Mouse (Mus musculus) forebrain, postnatal 0 days (tissue): ENCODE data around the gene Tollip. TPM values are rescaled to one million over a fixed set of nuclear protein-coding genes. Genes with fewer than 3 reads are reported as not detected.

Source experiments
- ATAC-seq: fragments of 200-750 bp; cut with Nextera tagmentation; 2 replicates; pipeline ENCODE4 v1.8.0; 2017; ENCODE audit warnings: mild to moderate bottlenecking, moderate library complexity
- DNase-seq: peaks from one replicate; pipeline ENCODE4 v3.0.0-alpha.2; 2015
- H3K27ac ChIP-seq: fragments of 300-500 bp; sonication (generic); 2 replicates; pipeline ENCODE4 v1.5.1; 2014; ENCODE audit warnings: low read depth, mild to moderate bottlenecking, antibody characterized with exemption, low read length, moderate library complexity, mixed read lengths
- H3K27me3 ChIP-seq: fragments of 300-500 bp; sonication (generic); 2 replicates; pipeline ENCODE4 v1.6.1; 2014; ENCODE audit warnings: mild to moderate bottlenecking, low read length, mixed read lengths; ENCODE audit not compliant: insufficient read depth
- H3K36me3 ChIP-seq: fragments of 300-500 bp; sonication (generic); 2 replicates; pipeline ENCODE4 v1.6.1; 2014; ENCODE audit warnings: mild to moderate bottlenecking, moderate library complexity; ENCODE audit not compliant: insufficient read depth
- H3K4me1 ChIP-seq: fragments of 300-500 bp; sonication (generic); 2 replicates; pipeline ENCODE4 v1.6.1; 2014; ENCODE audit warnings: antibody characterized with exemption; ENCODE audit not compliant: insufficient read depth
- H3K4me2 ChIP-seq: fragments of 300-500 bp; sonication (generic); 2 replicates; pipeline ENCODE4 v1.6.1; 2014; ENCODE audit warnings: low read depth, mild to moderate bottlenecking, moderate library complexity
- H3K4me3 ChIP-seq: fragments of 300-500 bp; sonication (generic); 2 replicates; pipeline ENCODE4 v1.5.1; 2014; ENCODE audit warnings: low read depth, low read length, mixed read lengths
- H3K9ac ChIP-seq: fragments of 300-500 bp; sonication (generic); 2 replicates; pipeline ENCODE4 v1.6.1; 2014; ENCODE audit warnings: mild to moderate bottlenecking
- H3K9me3 ChIP-seq: fragments of 300-500 bp; sonication (generic); 2 replicates; pipeline ENCODE4 v1.6.1; 2016; ENCODE audit warnings: low read length
- CTCF ChIP-seq: sonication (generic); IDR thresholded peaks from 2 replicates; pipeline ENCODE4 v1.5.1; 2016; ENCODE audit warnings: antibody characterized with exemption, control low read depth, low read depth
- WGBS: fragments of 180-500 bp; shearing (Covaris S2); extraction: QIAGEN DNeasy Blood & Tissue Kit; methylation state at CpG from one replicate; pipeline ENCODE4 v1.1.7; 2014; 5-methylcytosine and 5-hydroxymethylcytosine counted together
- polyA plus RNA-seq: library from polyadenylated mRNA; unstranded; fragments of >200 nt; fragmentation: Nextera tagmentation; extraction: Ambion mirVana; gene quantifications from 2 replicates; pipeline ENCODE4 v1.2.1, GENCODE M21; 2015
- total RNA-seq: library from RNA; depleted of rRNA; stranded (reverse); fragments of >200 nt; gene quantifications from 2 replicates; pipeline ENCODE4 v1.2.3, GENCODE M21; 2014; rRNA removed

Gene Tollip
- total and polyA plus RNA-seq, 2 experiments from 2014 or later = 78.3 to 89.8 TPM

DNA sequence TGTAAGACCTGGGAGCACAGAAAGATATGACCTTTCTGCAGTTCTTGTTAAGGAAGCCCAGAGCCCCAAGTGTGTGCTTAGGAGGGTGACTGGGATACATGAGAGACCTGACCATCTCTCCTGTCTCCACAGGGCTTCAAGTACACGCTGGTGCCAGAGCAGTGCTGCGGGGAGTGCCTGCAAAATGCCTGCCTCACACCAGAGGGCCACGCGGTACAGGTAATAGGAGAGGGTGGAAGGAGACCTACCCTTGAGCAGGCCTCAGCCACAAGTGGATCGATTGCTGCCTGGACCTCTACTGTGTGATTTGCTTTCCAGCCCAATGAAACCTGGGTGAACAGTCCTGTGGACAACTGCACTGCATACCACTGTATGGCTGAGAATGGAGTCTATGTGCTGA lies 47.8 kb downstream of the Tollip start:
- H3K9me3 ChIP-seq = no peaks in the 10 kb centered on the region
- H3K9ac ChIP-seq = no peak overlapping the region
- H3K4me2 ChIP-seq = no peak overlapping the region
- H3K27me3 ChIP-seq = no peaks in the 10 kb centered on the region
- ATAC-seq = 0 out of 2 replicates have a peak, but pooled peaks have one; percentile 12
- no peak overlapping the region for H3K27ac ChIP-seq
- no peaks in the 10 kb centered on the region for H3K4me1 ChIP-seq
- no peak overlapping the region for H3K4me3 ChIP-seq
- no peak for DNase-seq
- WGBS = 85% methylated on average over 5 of the region's 5 CpGs
- peak; percentile 29; the same call in 1 of the 2 replicates for TF ChIP-seq CTCF
- peaks cover 27% of the 10 kb centered on the region for H3K36me3 ChIP-seq

DNA sequence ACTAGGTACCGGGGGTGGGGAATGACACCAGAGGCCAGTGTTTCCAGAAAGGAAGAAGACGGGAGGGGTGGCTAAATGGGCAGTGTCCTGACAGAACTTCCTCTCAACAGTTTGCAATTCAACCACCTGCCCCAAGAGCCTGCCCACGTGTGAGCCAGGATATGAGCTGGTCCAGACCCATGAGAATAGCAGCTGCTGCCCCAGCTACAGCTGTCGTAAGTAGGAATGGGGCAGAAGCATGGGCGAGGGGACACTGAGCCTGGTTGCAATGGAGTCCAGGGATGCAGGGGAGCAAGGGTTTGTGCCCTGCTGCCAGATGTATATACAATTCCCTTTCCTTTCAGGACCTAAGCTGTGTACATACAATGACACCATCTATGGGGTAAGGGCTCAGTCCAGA lies 48.7 kb downstream of the Tollip start:
- Histone ChIP-seq H3K4me1 (no peaks in the 10 kb centered on the region), H3K27me3 (no peaks in the 10 kb centered on the region), H3K9me3 (no peaks in the 10 kb centered on the region), H3K27ac (no peak overlapping the region), H3K36me3 (peaks cover 24% of the 10 kb centered on the region), H3K9ac (no peak overlapping the region), H3K4me3 (no peak overlapping the region), H3K4me2 (no peak overlapping the region)
- DNase-seq (no peak), ATAC-seq (no peak)
- TF ChIP-seq CTCF = no peak
- 79% methylated on average over 5 of the region's 5 CpGs for WGBS

DNA sequence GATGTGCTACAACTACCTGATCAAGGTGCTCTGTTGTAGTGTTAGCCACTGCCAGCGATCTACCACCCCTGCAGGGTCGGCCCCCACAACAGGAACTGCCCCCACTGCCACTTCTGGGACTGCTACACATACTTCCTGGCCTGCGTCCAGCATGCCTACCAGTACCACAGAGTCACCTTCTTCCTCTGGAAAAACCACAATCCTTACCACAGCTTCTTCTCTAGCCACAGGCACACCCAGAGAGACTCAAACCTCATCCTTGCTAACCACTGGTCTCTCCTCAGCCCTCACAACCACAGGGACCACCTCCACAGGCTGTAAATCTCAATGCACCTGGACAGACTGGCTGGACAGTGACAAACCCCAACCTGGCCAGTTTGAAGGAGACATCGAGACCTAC lies 57.3 kb downstream of the Tollip start:
- DNase-seq (no peak), ATAC-seq (no peak)
- Histone ChIP-seq H3K4me3 (no peak overlapping the region), H3K4me1 (no peaks in the 10 kb centered on the region), H3K4me2 (no peak overlapping the region), H3K9ac (no peak overlapping the region), H3K36me3 (no peaks in the 10 kb centered on the region), H3K27me3 (no peaks in the 10 kb centered on the region), H3K27ac (no peak overlapping the region), H3K9me3 (no peaks in the 10 kb centered on the region)
- no peak for TF ChIP-seq CTCF
- 95% methylated on average over 4 of the region's 4 CpGs for WGBS

DNA sequence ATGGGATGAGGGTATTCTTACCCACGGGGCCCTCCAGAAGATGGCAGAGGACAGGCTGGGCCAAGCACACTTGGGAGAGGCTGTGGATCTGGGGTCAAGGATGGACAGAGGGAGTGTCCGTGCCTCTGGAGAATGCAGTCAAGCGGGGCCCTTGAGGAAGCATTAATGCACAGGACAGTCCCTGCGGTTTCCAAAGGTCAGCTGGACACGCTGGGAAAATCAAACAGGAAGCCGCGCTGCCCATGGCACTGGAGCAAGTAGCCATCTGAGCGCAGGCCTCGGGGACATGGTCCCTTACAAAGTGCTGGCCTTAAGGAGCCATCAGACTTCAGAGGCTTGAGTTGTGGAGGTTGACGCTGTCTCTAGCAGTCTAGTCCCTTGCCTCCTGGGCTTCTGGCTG lies 78.0 kb downstream of the Tollip start:
- no peaks in the 10 kb centered on the region for H3K27me3 ChIP-seq
- no peak overlapping the region for H3K9ac ChIP-seq
- H3K27ac ChIP-seq = no peak overlapping the region
- no peak for DNase-seq
- ATAC-seq = no peak
- TF ChIP-seq CTCF = no peak
- 92% methylated on average over 10 of the region's 10 CpGs for WGBS
- H3K4me1 ChIP-seq = no peaks in the 10 kb centered on the region
- no peak overlapping the region for H3K4me2 ChIP-seq
- no peaks in the 10 kb centered on the region for H3K9me3 ChIP-seq
- no peaks in the 10 kb centered on the region for H3K36me3 ChIP-seq
- no peak overlapping the region for H3K4me3 ChIP-seq

DNA sequence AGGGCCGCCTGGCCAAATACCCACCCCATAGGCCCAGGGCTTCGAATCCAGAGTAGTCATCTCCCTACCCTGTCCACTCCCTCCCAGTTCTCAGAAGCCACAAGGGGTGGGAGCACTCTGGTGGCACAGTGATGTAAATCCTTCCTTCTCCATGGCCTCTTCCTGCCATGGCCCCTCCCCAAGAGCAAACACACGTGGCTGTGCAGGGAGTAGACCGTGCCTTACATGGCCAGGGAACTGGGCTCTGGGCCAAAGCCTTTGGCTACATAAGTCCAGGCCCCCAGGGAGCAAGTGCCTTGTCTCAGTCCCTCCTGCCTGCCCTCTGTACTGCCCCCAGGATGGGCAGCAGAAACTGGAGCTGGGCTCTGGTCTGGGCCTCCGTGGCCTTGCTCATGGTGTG lies 79.5 kb downstream of the Tollip start, which contains the start of gene Muc5b:
Muc5b (plus strand) TSS at position 292 of the 400 bp plus-strand sequence.
- ATAC-seq = no peak
- Histone ChIP-seq H3K27me3 (no peaks in the 10 kb centered on the region), H3K9ac (no peak within 1 kb of the TSS), H3K27ac (no peak within 1 kb of the TSS), H3K4me1 (no peaks in the 10 kb centered on the region), H3K36me3 (no peaks in the 10 kb centered on the region), H3K4me2 (no peak within 1 kb of the TSS), H3K4me3 (no peak within 1 kb of the TSS), H3K9me3 (no peaks in the 10 kb centered on the region)
- WGBS = 71% methylated on average over 5 of the region's 5 CpGs
- no peak for TF ChIP-seq CTCF
- DNase-seq = no peak

DNA sequence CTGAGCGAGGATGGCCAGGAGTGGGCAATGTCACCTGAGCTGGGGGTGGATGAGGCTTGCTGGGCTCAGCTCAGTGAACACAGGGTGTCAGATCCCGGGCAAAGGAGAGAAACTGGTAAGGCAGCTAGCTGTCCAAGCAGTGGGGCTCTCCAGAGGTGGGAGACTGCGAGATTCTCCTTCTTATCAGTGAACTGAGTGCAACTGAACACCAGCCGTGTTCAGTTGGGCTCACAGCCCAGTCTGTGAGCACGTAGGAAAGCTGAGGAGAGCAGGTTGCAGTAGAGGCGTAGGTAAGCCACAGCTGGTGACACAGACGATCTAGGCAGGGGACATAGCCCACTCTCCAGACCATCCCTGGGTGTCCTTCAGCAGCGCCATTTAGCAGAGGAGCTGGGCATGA lies 81.9 kb downstream of the Tollip start:
- no peak for TF ChIP-seq CTCF
- DNase-seq = no peak
- Histone ChIP-seq H3K9me3 (no peaks in the 10 kb centered on the region), H3K4me3 (no peak overlapping the region), H3K27ac (no peak overlapping the region), H3K4me1 (no peaks in the 10 kb centered on the region), H3K9ac (no peak overlapping the region), H3K27me3 (no peaks in the 10 kb centered on the region), H3K36me3 (no peaks in the 10 kb centered on the region), H3K4me2 (no peak overlapping the region)
- 79% methylated on average over 8 of the region's 8 CpGs for WGBS
- ATAC-seq = no peak

DNA sequence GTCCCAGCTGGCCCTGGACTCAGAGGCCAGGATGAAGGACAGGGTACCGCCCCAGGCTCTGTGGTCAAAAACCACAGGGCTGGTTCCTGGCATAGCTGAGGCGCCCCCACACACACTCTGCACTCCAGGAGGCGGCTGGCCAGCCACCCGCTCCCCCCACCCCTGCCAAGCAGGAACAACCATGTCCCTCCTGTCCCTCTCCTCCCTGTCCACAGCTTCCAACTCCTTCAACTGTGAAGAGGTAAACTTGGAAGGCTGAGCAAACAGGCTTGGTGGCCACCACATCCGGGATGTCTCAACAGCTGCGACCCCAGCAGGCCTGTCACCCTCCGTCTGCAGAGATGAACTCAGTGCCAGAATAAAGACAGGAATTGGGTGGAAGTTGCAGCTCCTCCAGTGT lies 82.4 kb downstream of the Tollip start:
- Histone ChIP-seq H3K36me3 (no peaks in the 10 kb centered on the region), H3K9ac (no peak overlapping the region), H3K4me3 (no peak overlapping the region), H3K27me3 (no peaks in the 10 kb centered on the region), H3K9me3 (no peaks in the 10 kb centered on the region), H3K27ac (no peak overlapping the region), H3K4me1 (no peaks in the 10 kb centered on the region), H3K4me2 (no peak overlapping the region)
- ATAC-seq (no peak), DNase-seq (no peak)
- 76% methylated on average over 7 of the region's 7 CpGs for WGBS
- no peak for TF ChIP-seq CTCF

Other genes starting within 250 kb of the Tollip start
- 0.15 and 0.38 TPM in 2 replicates for gene Muc2, start 228.2 kb downstream of the Tollip start, total RNA-seq
- gene Muc2, start 228.2 kb downstream of the Tollip start, polyA plus RNA-seq = 0.05 and 0.08 TPM in 2 replicates
- gene Muc5ac, start 129.5 kb downstream of the Tollip start, total RNA-seq = not detected in 2 replicates
- not detected in 2 replicates for gene Muc5ac, start 129.5 kb downstream of the Tollip start, polyA plus RNA-seq
- under 0.01 TPM in 1 of 2 replicates, not detected in the other for gene Muc5b, start 79.4 kb downstream of the Tollip start, total RNA-seq
- gene Muc5b, start 79.4 kb downstream of the Tollip start, polyA plus RNA-seq = 0.01 TPM in 1 of 2 replicates, not detected in the other
- gene Brsk2, start 31.2 kb upstream of the Tollip start, total RNA-seq = 107 and 132 TPM in 2 replicates
- gene Brsk2, start 31.2 kb upstream of the Tollip start, polyA plus RNA-seq = 15.8 and 18.3 TPM in 2 replicates
- gene Mob2, start 142.6 kb upstream of the Tollip start, total RNA-seq = 37.8 and 42.5 TPM in 2 replicates
- 39.8 and 39.9 TPM in 2 replicates for gene Mob2, start 142.6 kb upstream of the Tollip start, polyA plus RNA-seq
- gene Dusp8, start 177.3 kb upstream of the Tollip start, total RNA-seq = 78.0 and 92.6 TPM in 2 replicates
- gene Dusp8, start 177.3 kb upstream of the Tollip start, polyA plus RNA-seq = 79.2 and 106 TPM in 2 replicates
- gene Gm45618, start 202.2 kb upstream of the Tollip start, total RNA-seq = not detected in 2 replicates
- 0.24 TPM in 1 of 2 replicates, not detected in the other for gene Gm45618, start 202.2 kb upstream of the Tollip start, polyA plus RNA-seq
- not detected in 2 replicates for gene Gm39115, start 217.5 kb upstream of the Tollip start, total RNA-seq
- gene Gm39115, start 217.5 kb upstream of the Tollip start, polyA plus RNA-seq = not detected in 2 replicates
- gene Gm45337, start 226.1 kb upstream of the Tollip start, total RNA-seq = not detected in 2 replicates
- not detected in 2 replicates for gene Gm45337, start 226.1 kb upstream of the Tollip start, polyA plus RNA-seq
- gene Gm29735, start 238.6 kb upstream of the Tollip start, total RNA-seq = not detected in 2 replicates
- not detected in 2 replicates for gene Gm29735, start 238.6 kb upstream of the Tollip start, polyA plus RNA-seq
- not detected in 2 replicates for gene Gm4553, start 247.2 kb upstream of the Tollip start, total RNA-seq
- not detected in 2 replicates for gene Gm4553, start 247.2 kb upstream of the Tollip start, polyA plus RNA-seq